Mouse (Mus musculus) MEL (cell line): Measurements from ENCODE around the gene Maea. TPM values are rescaled to one million over a fixed set of nuclear protein-coding genes. Genes with fewer than 3 reads are reported as not detected.

ENCODE experiments used
- DNase-seq: peaks from one replicate; pipeline ENCODE4 v3.0.0; 2011; ENCODE audit warnings: low read depth, low spot score
- H3K27ac ChIP-seq: 2 replicates; pipeline ENCODE4 v1.5.1; 2012; ENCODE audit warnings: low read depth, mild to moderate bottlenecking, control low read depth, low read length, moderate library complexity; ENCODE audit not compliant: control insufficient read depth
- H3K27me3 ChIP-seq, 2 experiments: fragments of 150-350 bp in 1 of 2; sonication (generic) in 1 of 2; 2 replicates each; pipeline ENCODE4 v1.6.1; 2012; ENCODE audit warnings: low read length in 2 of 2, mild to moderate bottlenecking in 2 of 2, improper control_type of control experiment in 1 of 2, moderate library complexity in 1 of 2; ENCODE audit not compliant: insufficient read depth in 2 of 2, control insufficient read depth in 1 of 2
- H3K36me3 ChIP-seq, 2 experiments: 2 replicates each; pipeline ENCODE4 v1.6.1; 2012 to 2014; ENCODE audit warnings: low read length in 2 of 2, improper control_type of control experiment in 1 of 2, inconsistent platforms in 1 of 2, mild to moderate bottlenecking in 1 of 2; ENCODE audit not compliant: insufficient read depth in 2 of 2, control insufficient read depth in 1 of 2
- H3K4me1 ChIP-seq, 2 experiments: fragments of 150-350 bp in 1 of 2; sonication (generic) in 1 of 2; 2 replicates each; pipeline ENCODE4 v1.6.1; 2012; ENCODE audit warnings: low read length in 2 of 2, improper control_type of control experiment in 1 of 2, mild to moderate bottlenecking in 1 of 2; ENCODE audit not compliant: insufficient read depth in 2 of 2, control insufficient read depth in 1 of 2
- H3K4me3 ChIP-seq, 2 experiments: fragments of 150-350 bp in 1 of 2; sonication (generic) in 1 of 2; 2 replicates each; pipeline ENCODE4 v1.5.1; 2012; ENCODE audit warnings: low read depth in 2 of 2, low read length in 2 of 2, mild to moderate bottlenecking in 2 of 2, moderate library complexity in 2 of 2, control low read depth in 1 of 2, improper control_type of control experiment in 1 of 2; ENCODE audit not compliant: control insufficient read depth in 1 of 2, insufficient read depth in 1 of 2
- H3K79me2 ChIP-seq: 2 replicates; pipeline ENCODE4 v1.6.1; 2012; ENCODE audit warnings: mild to moderate bottlenecking, low read length, moderate library complexity; ENCODE audit not compliant: control insufficient read depth, poor library complexity, insufficient read depth
- H3K9ac ChIP-seq: 2 replicates; pipeline ENCODE4 v1.6.1; 2012; ENCODE audit warnings: low read depth, mild to moderate bottlenecking, control low read depth, low read length, moderate library complexity; ENCODE audit not compliant: control insufficient read depth, poor library complexity, severe bottlenecking
- H3K9me3 ChIP-seq: fragments of 150-350 bp; sonication (generic); replicated peaks from 2 replicates; pipeline ENCODE4 v1.6.1; 2012; ENCODE audit warnings: mild to moderate bottlenecking, low read length, improper control_type of control experiment, moderate library complexity; ENCODE audit not compliant: insufficient read depth
- BHLHE40 ChIP-seq: IDR thresholded peaks from 2 replicates; pipeline ENCODE4 v1.6.1; 2012; ENCODE audit warnings: low read depth, mild to moderate bottlenecking, inconsistent platforms, low read length, improper control_type of control experiment, borderline replicate concordance
- E2F4 ChIP-seq: IDR thresholded peaks from 2 replicates; pipeline ENCODE4 v1.6.1; 2011; ENCODE audit warnings: low read depth, low read length, improper control_type of control experiment, borderline replicate concordance
- ELF1 ChIP-seq: IDR thresholded peaks from 2 replicates; pipeline ENCODE4 v1.6.1; 2014; ENCODE audit warnings: low read depth, mild to moderate bottlenecking, inconsistent platforms, low read length, improper control_type of control experiment, moderate library complexity
- GATA1 ChIP-seq: IDR thresholded peaks from 2 replicates; pipeline ENCODE4 v1.6.1; 2011; ENCODE audit warnings: low read depth, low read length, improper control_type of control experiment
- MYC ChIP-seq: IDR thresholded peaks from 2 replicates; pipeline ENCODE4 v1.6.1; 2011; ENCODE audit warnings: low read depth, mild to moderate bottlenecking, low read length, improper control_type of control experiment, moderate library complexity
- POLR2AphosphoS5 ChIP-seq: IDR thresholded peaks from 2 replicates; pipeline ENCODE4 v1.6.1; 2012; ENCODE audit warnings: low read depth, borderline replicate concordance, mild to moderate bottlenecking, inconsistent platforms, low read length, moderate library complexity, mixed read lengths
- RAD21 ChIP-seq: IDR thresholded peaks from 2 replicates; pipeline ENCODE4 v1.6.1; 2011; ENCODE audit warnings: mild to moderate bottlenecking, low read depth, low read length, improper control_type of control experiment
- RCOR1 ChIP-seq: IDR thresholded peaks from 2 replicates; pipeline ENCODE4 v1.6.1; 2012; ENCODE audit warnings: low read depth, mild to moderate bottlenecking, inconsistent platforms, low read length, improper control_type of control experiment
- TCF12 ChIP-seq: IDR thresholded peaks from 2 replicates; pipeline ENCODE4 v1.6.1; 2014; ENCODE audit warnings: low read depth, mild to moderate bottlenecking, inconsistent platforms, low read length, improper control_type of control experiment, moderate library complexity
- UBTF ChIP-seq: IDR thresholded peaks from 2 replicates; pipeline ENCODE4 v1.6.1; 2012; ENCODE audit warnings: low read depth, mild to moderate bottlenecking, inconsistent platforms, low read length, improper control_type of control experiment, moderate library complexity, borderline replicate concordance; ENCODE audit not compliant: insufficient read depth
- USF2 ChIP-seq, 2 experiments: IDR thresholded peaks; 2 replicates each; pipeline ENCODE4 v1.6.1; 2011 to 2012; ENCODE audit warnings: improper control_type of control experiment in 2 of 2, low read length in 2 of 2, borderline replicate concordance in 1 of 2, inconsistent platforms in 1 of 2, low read depth in 1 of 2, mild to moderate bottlenecking in 1 of 2; ENCODE audit not compliant: insufficient read depth in 1 of 2
- ZKSCAN1 ChIP-seq: IDR thresholded peaks from 2 replicates; pipeline ENCODE4 v1.6.1; 2012; ENCODE audit warnings: low read depth, mild to moderate bottlenecking, inconsistent platforms, low read length, improper control_type of control experiment, moderate library complexity
- ZNF384 ChIP-seq: IDR thresholded peaks from 2 replicates; pipeline ENCODE4 v1.6.1; 2012; ENCODE audit warnings: low read depth, mild to moderate bottlenecking, inconsistent platforms, low read length, improper control_type of control experiment
- polyA plus RNA-seq, 2 experiments: library from polyadenylated mRNA; stranded (reverse) in 1 of 2; unstranded in 1 of 2; fragments of >175 nt in 1 of 2; fragments of >200 nt in 1 of 2; gene quantifications; 2 replicates each; pipeline versions ENCODE4 v1.2.1 to v1.2.4; 2012; ENCODE audit warnings: low replicate concordance in 2 of 2, low read depth in 1 of 2; ENCODE audit not compliant: insufficient read length in 2 of 2, insufficient read depth in 1 of 2, missing spikeins in 1 of 2
- total RNA-seq: library from RNA; depleted of rRNA; stranded (reverse); fragments of 300-350 nt; gene quantifications from 2 replicates; pipeline ENCODE4 v1.2.3, GENCODE M21; 2012

The Maea gene
- total and polyA plus RNA-seq, 3 experiments, result 140 to 224 TPM; not detected in 1

DNA sequence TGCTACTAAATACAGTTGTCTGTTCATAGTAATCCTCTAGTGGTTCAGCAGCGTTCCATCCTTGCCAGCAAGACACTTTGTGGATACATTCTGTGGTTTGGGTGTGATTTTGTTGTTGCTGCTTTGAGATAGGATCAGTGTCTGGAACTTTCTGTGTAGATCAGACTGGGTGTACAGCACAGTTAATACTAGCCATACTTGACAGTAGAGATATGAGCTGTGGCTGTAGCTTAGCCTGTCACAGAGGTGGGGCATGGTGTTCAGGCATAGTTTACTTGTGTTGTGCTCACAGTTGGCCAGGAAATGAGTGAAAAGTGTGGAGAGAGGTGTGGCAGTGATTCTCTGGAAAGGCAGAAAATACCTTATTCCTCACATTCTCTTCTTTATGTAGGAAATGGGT lies 22.2 kb downstream of the Maea start:
- Histone ChIP-seq H3K4me1 (peaks cover 3 to 6% of the 10 kb centered on the region in 2 experiments), H3K9me3 (no peaks in the 10 kb centered on the region), H3K9ac (no peak overlapping the region), H3K36me3 (peaks cover 15 to 23% of the 10 kb centered on the region in 2 experiments), H3K27me3 (no peaks in the 10 kb centered on the region), H3K79me2 (peaks cover 52% of the 10 kb centered on the region), H3K4me3 (no peak overlapping the region), H3K27ac (no peak overlapping the region)
- TF ChIP-seq ELF1, result no peak
- TF ChIP-seq GATA1, result peak; percentile 27; the same call in 1 of the 2 replicates
- peak; percentile 20 for DNase-seq

- Histone ChIP-seq H3K36me3 (peaks cover 9 to 26% of the 10 kb centered on the region in 2 experiments), H3K4me1 (peaks cover 2 to 4% of the 10 kb centered on the region in 2 experiments; a peak in 2 of 4 replicates), H3K27me3 (no peaks in the 10 kb centered on the region), H3K79me2 (peaks cover 43% of the 10 kb centered on the region), H3K4me3 (no peak overlapping the region), H3K9ac (no peak overlapping the region), H3K9me3 (no peaks in the 10 kb centered on the region), H3K27ac (no peak overlapping the region)
- TF ChIP-seq POLR2AphosphoS5, result no peak
- no peak for TF ChIP-seq ZNF384
- TF ChIP-seq RAD21, result no peak
- no peak for DNase-seq
Measured at GRCm38 (mm10) chr5:33358467-33358866, 23.2 kb downstream of the Maea start.

DNA sequence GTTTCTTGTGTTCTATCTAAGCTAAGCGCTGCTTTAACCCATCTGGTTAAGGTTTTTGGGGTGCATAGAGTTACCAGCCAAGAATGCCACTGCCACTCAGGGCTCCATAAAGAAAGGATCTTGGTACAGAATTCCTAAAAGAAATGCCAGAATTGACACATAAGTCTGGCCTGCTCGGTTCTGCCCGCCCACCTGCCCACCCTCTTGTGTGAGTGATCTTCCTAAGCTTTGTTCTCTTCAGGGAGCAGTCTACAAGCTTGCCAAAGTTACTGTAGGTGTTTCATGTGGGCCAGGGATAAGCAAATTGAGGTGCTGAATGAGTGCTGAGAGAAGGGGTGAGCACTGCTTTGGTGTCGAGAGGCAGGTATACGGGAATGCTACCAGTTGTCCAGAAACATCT lies 28.0 kb downstream of the Maea start:
- TF ChIP-seq TCF12 (no peak), USF2 (IDR thresholded peaks at IDR 0.05; ENCODE audit: borderline replicate concordance in 1 of 2, insufficient read depth in 1 of 2, low read depth in 1 of 2, low read length in 2 of 2) (no peak), BHLHE40 (no peak), E2F4 (no peak), ZKSCAN1 (no peak), MYC (no peak), POLR2AphosphoS5 (no peak), RCOR1 (no peak), UBTF (no peak)
- H3K36me3 ChIP-seq, result peaks cover 4 to 36% of the 10 kb centered on the region in 2 experiments
- H3K9me3 ChIP-seq, result no peaks in the 10 kb centered on the region
- no peak overlapping the region for H3K4me3 ChIP-seq
- H3K27me3 ChIP-seq, result no peaks in the 10 kb centered on the region
- H3K4me1 ChIP-seq, result no peaks in the 10 kb centered on the region
- peaks cover 3% of the 10 kb centered on the region for H3K79me2 ChIP-seq
- no peak for DNase-seq
- no peak overlapping the region for H3K9ac ChIP-seq
- no peak overlapping the region for H3K27ac ChIP-seq
